Mouse (Mus musculus) midbrain, embryonic 12.5 days (tissue): ENCODE results near the gene Galntl6. TPM values are rescaled to one million over a fixed set of nuclear protein-coding genes. Genes with fewer than 3 reads are reported as not detected.

Experiments
- ATAC-seq: fragments of 200-750 bp; cut with Nextera tagmentation; 2 replicates; pipeline ENCODE4 v1.8.0; 2017; ENCODE audit warnings: low read depth, moderate TSS enrichment, moderate library complexity; ENCODE audit not compliant: low FRiP score
- H3K27ac ChIP-seq: fragments of 300-500 bp; sonication (generic); replicated peaks from 2 replicates; pipeline ENCODE4 v1.5.1; 2016; ENCODE audit warnings: mild to moderate bottlenecking
- H3K27me3 ChIP-seq: fragments of 300-500 bp; sonication (generic); 2 replicates; pipeline ENCODE4 v1.6.1; 2016; ENCODE audit warnings: mild to moderate bottlenecking
- H3K36me3 ChIP-seq: fragments of 300-500 bp; sonication (generic); 2 replicates; pipeline ENCODE4 v1.6.1; 2016
- H3K4me1 ChIP-seq: fragments of 300-500 bp; sonication (generic); 2 replicates; pipeline ENCODE4 v1.6.1; 2016
- H3K4me2 ChIP-seq: fragments of 300-500 bp; sonication (generic); replicated peaks from 2 replicates; pipeline ENCODE4 v1.6.1; 2016; ENCODE audit warnings: mild to moderate bottlenecking, moderate library complexity
- H3K4me3 ChIP-seq: fragments of 300-500 bp; sonication (generic); 2 replicates; pipeline ENCODE4 v1.5.1; 2016; ENCODE audit warnings: mild to moderate bottlenecking
- H3K9ac ChIP-seq: fragments of 300-500 bp; sonication (generic); replicated peaks from 2 replicates; pipeline ENCODE4 v1.6.1; 2016; ENCODE audit warnings: mild to moderate bottlenecking, moderate library complexity
- H3K9me3 ChIP-seq: fragments of 300-500 bp; sonication (generic); 2 replicates; pipeline ENCODE4 v1.6.1; 2016; ENCODE audit warnings: mild to moderate bottlenecking
- WGBS: fragments of 180-500 bp; shearing (Covaris S2); methylation state at CpG from one replicate; pipeline ENCODE4 v1.1.7; 2016; 5-methylcytosine and 5-hydroxymethylcytosine counted together
- polyA plus RNA-seq: library from polyadenylated mRNA; unstranded; fragments of >200 nt; fragmentation: Nextera tagmentation; extraction: Ambion mirVana; gene quantifications from 2 replicates; pipeline ENCODE4 v1.2.1, GENCODE M21; 2016

Galntl6 gene
- polyA plus RNA-seq, 1 experiment from 2014 or later = 2.7 TPM

DNA sequence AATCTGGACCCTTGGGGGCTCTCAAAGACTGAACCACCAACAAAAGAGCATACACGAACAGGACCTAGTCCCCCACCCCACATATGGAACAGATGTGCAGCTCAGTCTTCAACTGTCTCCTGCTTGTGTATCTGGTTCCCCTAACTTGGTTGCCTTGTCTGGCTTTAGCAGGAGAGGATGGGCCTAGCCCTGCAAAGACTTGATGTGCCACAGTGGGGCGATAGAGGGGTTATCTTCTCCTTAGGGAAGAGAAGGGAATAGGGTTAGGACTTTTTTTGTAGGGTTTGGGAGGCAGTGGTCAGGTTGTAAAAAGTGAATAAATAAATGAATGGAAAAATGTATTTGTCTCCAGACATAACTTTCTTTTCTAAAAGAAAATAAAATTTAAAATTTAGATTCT, 678.2 kb downstream of the Galntl6 start:
- H3K4me1 ChIP-seq = no peaks in the 10 kb centered on the region
- no peak overlapping the region for H3K4me2 ChIP-seq
- H3K27me3 ChIP-seq = no peaks in the 10 kb centered on the region
- ATAC-seq = peak; percentile 30; the same call in 1 of the 2 replicates
- WGBS = 24% methylated on average over 2 of the region's 2 CpGs
- H3K27ac ChIP-seq = no peak overlapping the region
- no peak overlapping the region for H3K9ac ChIP-seq
- H3K36me3 ChIP-seq = no peaks in the 10 kb centered on the region
- H3K4me3 ChIP-seq = no peak overlapping the region
- no peaks in the 10 kb centered on the region for H3K9me3 ChIP-seq

DNA sequence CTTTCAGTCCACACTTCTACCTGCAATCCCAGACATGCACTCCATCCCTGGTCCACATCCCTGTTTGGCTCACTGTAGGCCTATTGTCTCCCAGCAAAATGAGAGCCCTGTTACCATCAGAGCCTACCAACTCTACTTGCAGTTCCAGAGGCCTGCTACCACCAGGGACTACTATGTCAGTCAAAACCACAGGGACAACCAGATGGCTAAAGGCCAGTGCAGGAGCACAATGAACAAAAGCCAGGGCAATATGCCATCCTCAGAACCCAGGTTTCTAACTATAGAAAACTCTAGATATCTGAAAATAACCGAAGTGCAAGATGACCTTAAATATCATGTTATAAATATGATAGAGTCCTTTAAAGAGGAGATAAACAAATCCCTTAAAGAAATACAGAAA, 683.7 kb downstream of the Galntl6 start:
- ATAC-seq = no peak; the same call in 1 of the 2 replicates
- Histone ChIP-seq H3K9me3 (no peaks in the 10 kb centered on the region), H3K27me3 (no peaks in the 10 kb centered on the region), H3K4me2 (no peak overlapping the region), H3K9ac (no peak overlapping the region), H3K27ac (no peak overlapping the region), H3K4me3 (no peak overlapping the region), H3K36me3 (no peaks in the 10 kb centered on the region), H3K4me1 (no peaks in the 10 kb centered on the region)
- WGBS = 76% methylated on average over 1 of the region's 1 CpGs

DNA sequence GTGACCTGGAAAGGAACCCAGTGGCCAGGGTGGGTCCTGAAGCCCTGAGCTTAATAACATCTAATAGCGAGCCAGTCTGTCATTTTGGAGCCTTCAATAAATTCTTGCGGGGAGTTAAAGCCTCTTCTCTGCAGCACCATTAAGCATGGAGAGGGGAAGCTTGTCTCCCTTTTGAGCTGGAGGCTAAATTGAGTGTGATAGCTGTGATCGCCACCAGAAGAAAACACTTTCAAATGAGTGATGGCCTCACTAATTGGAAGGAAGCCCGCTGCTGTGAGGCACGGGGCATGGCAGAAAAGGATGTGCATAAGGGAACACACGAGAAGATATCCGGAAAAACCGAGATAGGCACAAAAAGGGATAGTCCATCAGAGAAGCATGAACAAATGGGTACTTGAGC, 694.6 kb downstream of the Galntl6 start:
- Histone ChIP-seq H3K9me3 (no peaks in the 10 kb centered on the region), H3K4me2 (no peak overlapping the region), H3K9ac (no peak overlapping the region), H3K4me3 (no peak overlapping the region), H3K27me3 (no peaks in the 10 kb centered on the region), H3K27ac (no peak overlapping the region), H3K36me3 (no peaks in the 10 kb centered on the region), H3K4me1 (no peaks in the 10 kb centered on the region)
- WGBS = 85% methylated on average over 8 of the region's 8 CpGs
- no peak for ATAC-seq

DNA sequence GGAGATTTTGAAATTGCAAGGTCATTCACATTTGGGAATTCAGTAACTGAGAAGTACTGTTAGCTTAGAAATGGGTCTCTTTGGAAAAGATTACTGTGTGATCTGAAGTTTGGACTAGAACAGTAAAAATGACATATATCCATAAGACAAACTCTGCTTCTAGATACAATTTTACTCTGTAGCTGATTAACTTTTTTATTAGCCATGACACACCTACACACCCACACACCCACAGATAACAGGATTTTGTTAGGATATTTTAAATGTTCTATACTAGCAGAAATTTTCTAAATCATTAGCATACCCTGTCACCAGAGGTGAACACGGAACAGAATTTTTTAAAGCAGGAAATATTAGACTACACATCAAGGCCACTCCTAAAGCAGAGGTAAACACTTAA, 722.7 kb downstream of the Galntl6 start:
- Histone ChIP-seq H3K27ac (no peak overlapping the region), H3K9ac (no peak overlapping the region), H3K27me3 (no peaks in the 10 kb centered on the region), H3K4me2 (no peak overlapping the region), H3K36me3 (no peaks in the 10 kb centered on the region), H3K4me1 (no peaks in the 10 kb centered on the region), H3K9me3 (no peaks in the 10 kb centered on the region), H3K4me3 (no peak overlapping the region)
- WGBS = 82% methylated on average over 1 of the region's 1 CpGs
- ATAC-seq = no peak

DNA sequence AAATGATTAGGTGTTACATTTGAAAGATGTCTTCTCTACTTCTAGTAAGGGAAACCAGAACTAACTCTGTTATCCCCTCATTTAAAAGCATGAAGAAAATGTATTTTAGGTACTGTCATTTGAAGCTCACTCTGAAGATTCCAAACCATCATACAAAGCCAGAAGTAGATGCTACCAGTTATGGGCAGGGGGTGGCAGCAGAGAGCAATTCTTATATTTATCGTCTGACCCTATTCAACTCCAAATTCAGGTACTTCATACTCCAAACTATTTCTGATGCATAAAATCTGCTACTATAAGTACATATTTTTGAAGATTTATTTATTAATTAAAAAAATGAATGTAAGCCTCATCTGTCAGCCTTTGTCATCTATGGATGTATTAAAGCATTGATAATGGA, 765.5 kb downstream of the Galntl6 start:
- no peak overlapping the region for H3K4me2 ChIP-seq
- 33% methylated on average over 1 of the region's 1 CpGs for WGBS
- H3K27ac ChIP-seq = no peak overlapping the region
- no peaks in the 10 kb centered on the region for H3K4me1 ChIP-seq
- no peaks in the 10 kb centered on the region for H3K27me3 ChIP-seq
- no peak overlapping the region for H3K4me3 ChIP-seq
- no peaks in the 10 kb centered on the region for H3K9me3 ChIP-seq
- H3K36me3 ChIP-seq = no peaks in the 10 kb centered on the region
- no peak; the same call in 1 of the 2 replicates for ATAC-seq
- no peak overlapping the region for H3K9ac ChIP-seq

DNA sequence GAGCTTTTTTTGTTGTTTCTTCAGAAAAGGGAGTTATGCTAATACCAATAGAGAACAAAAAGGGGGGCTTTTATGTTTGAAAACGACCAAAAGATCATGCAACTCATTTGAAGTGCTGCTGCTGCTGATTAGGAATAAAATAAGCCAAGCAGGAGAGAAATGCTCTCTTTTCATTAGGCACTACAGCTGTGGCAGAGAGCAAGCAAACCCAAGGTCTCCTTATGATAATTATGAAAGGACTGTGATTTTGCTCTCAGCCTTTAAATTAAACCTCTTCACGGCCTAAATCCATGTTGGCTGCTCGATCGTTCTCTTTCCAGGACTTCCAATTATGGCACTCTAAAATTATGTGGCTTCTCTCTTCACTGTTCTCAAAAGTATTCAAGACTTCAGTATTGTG, 825.7 kb downstream of the Galntl6 start:
- no peaks in the 10 kb centered on the region for H3K36me3 ChIP-seq
- no peak overlapping the region for H3K27ac ChIP-seq
- H3K9me3 ChIP-seq = no peaks in the 10 kb centered on the region
- H3K4me3 ChIP-seq = no peak overlapping the region
- H3K4me2 ChIP-seq = no peak overlapping the region
- WGBS = 59% methylated on average over 4 of the region's 4 CpGs
- no peak for ATAC-seq
- no peaks in the 10 kb centered on the region for H3K27me3 ChIP-seq
- no peaks in the 10 kb centered on the region for H3K4me1 ChIP-seq
- no peak overlapping the region for H3K9ac ChIP-seq

DNA sequence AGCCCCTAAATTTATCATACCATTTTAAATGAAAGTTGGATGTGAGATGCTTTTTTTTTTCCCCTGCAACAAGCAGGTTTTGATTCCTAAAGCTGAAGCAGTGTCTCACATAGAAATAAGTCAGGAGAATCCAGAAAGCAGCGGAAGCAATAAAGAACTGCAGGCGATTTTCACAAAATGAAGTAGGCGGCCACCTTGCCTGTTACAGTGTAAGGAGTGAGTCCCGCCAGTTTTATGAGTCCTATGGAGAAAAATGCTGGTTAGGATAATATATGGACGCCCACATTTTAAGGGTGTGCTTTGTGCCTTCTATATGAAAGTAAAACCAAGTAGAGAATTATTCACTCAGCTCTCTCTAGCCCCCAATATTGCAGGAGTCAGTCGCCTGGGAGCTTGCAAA, 827.5 kb downstream of the Galntl6 start:
- H3K9ac ChIP-seq = no peak overlapping the region
- 86% methylated on average over 6 of the region's 6 CpGs for WGBS
- H3K9me3 ChIP-seq = no peaks in the 10 kb centered on the region
- H3K36me3 ChIP-seq = no peaks in the 10 kb centered on the region
- no peak for ATAC-seq
- H3K4me1 ChIP-seq = no peaks in the 10 kb centered on the region
- no peaks in the 10 kb centered on the region for H3K27me3 ChIP-seq
- H3K27ac ChIP-seq = no peak overlapping the region
- H3K4me2 ChIP-seq = no peak overlapping the region
- no peak overlapping the region for H3K4me3 ChIP-seq

DNA sequence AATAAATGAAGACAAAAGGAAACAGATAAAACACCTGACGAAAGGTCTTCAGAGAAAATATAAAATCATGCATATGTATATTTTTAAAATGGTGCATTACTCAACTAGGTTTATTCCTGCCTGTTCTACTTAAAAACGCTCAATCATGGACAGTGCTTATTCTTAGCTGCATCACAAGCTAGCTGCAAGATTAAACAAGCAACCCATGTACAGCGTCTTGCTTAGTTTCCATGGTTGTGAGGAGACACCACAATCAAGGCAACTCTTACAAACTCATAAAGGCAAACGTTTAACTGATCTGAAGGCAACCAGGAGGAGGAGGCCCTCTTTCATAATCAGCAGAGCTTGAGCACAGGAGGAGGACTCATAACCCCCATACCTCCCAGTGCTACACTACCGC, 830.7 kb downstream of the Galntl6 start:
- Histone ChIP-seq H3K9me3 (no peaks in the 10 kb centered on the region), H3K9ac (no peak overlapping the region), H3K4me3 (no peak overlapping the region), H3K27ac (no peak overlapping the region), H3K4me1 (no peaks in the 10 kb centered on the region), H3K27me3 (no peaks in the 10 kb centered on the region), H3K4me2 (no peak overlapping the region), H3K36me3 (no peaks in the 10 kb centered on the region)
- WGBS = 77% methylated on average over 5 of the region's 5 CpGs
- no peak for ATAC-seq

DNA sequence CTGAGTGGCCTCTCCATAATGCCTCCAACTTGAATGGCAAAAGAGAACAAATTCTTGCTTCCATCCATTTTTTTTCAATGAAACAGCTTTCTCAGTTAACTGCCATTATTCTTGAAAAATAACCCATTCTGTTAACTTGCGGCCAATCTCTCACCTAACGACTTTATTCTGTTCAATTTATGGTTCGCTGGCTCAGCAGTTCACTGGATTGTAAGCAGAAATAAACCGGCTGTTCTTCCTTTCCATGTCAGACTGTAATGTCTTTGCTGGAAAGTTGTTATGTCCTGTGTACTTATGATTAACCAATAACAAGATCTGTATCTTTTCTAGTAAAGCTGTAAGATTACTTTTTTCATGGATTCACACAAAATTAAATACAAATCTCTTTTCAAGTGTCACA, 837.8 kb downstream of the Galntl6 start:
- Histone ChIP-seq H3K27ac (no peak overlapping the region), H3K9me3 (no peaks in the 10 kb centered on the region), H3K4me3 (no peak overlapping the region), H3K27me3 (no peaks in the 10 kb centered on the region), H3K36me3 (no peaks in the 10 kb centered on the region), H3K4me2 (no peak overlapping the region), H3K4me1 (no peaks in the 10 kb centered on the region), H3K9ac (no peak overlapping the region)
- 79% methylated on average over 4 of the region's 4 CpGs for WGBS
- ATAC-seq = no peak

DNA sequence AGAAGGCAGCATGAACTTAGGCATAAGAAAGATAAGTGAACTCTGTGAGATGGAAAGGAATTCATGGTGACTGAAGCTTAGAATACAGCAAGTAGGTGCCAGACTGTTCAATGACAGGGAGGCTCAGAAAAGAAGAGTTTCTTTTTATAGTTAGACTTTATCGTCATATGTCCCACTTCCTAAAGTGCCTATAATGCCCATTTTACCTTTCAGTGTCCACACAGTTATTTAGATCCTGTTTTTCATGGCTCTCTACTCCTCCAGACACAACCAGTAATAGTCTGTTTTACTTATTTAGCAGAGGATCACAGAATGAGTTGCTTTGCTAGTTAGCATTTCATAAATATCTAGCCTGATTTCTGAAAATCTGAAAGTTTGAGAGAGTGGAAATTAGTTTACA, 838.7 kb downstream of the Galntl6 start:
- no peaks in the 10 kb centered on the region for H3K9me3 ChIP-seq
- no peak overlapping the region for H3K4me2 ChIP-seq
- H3K36me3 ChIP-seq = no peaks in the 10 kb centered on the region
- no peaks in the 10 kb centered on the region for H3K4me1 ChIP-seq
- no peak for ATAC-seq
- H3K9ac ChIP-seq = no peak overlapping the region
- H3K27ac ChIP-seq = no peak overlapping the region
- no peak overlapping the region for H3K4me3 ChIP-seq
- WGBS = 97% methylated on average over 1 of the region's 1 CpGs
- H3K27me3 ChIP-seq = no peaks in the 10 kb centered on the region

DNA sequence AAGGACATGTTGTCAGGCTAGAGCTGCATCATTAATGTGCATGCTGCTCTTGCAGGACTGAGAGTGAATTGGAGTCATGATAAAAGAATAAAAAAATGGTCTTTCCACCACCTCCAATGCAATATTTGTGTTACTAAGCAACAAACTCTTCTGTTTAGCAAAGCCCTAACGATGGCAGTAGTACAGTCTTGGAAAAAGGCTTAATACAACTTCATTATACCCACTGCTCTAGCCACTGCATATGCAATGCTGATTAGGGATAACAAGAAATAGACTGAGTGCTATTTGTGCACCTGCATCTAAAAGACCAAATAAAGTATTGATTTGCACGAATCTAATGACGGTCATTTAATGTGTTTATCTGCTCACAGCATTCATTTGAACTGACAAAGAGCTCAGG, 880.2 kb downstream of the Galntl6 start:
- Histone ChIP-seq H3K4me1 (no peaks in the 10 kb centered on the region), H3K9me3 (no peaks in the 10 kb centered on the region), H3K4me3 (no peak overlapping the region), H3K27me3 (no peaks in the 10 kb centered on the region), H3K27ac (no peak overlapping the region), H3K9ac (no peak overlapping the region), H3K4me2 (no peak overlapping the region), H3K36me3 (no peaks in the 10 kb centered on the region)
- 72% methylated on average over 3 of the region's 3 CpGs for whole genome bisulfite sequencing
- ATAC-seq = no peak

DNA sequence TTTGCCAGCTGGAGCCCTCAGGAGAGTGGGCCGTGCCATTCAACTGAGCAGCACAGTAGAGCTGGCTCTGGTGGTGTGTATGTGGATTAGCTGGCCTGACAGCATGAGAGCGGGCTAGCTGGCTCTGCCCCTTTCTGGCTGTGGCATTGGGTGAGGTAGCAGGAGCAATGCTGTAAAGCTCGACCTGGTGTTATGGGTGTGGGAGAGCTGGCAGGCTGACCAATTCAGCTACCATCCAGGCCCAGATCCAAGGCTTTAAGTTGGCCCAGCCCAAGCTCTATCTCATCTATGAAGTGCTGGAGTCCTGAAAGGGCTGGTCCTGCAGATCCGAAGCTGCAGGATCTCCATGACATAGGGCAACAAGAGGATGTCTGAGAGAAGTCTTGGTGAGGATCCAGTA, 886.9 kb downstream of the Galntl6 start:
- WGBS = 88% methylated on average over 4 of the region's 4 CpGs
- ATAC-seq = no peak
- no peaks in the 10 kb centered on the region for H3K36me3 ChIP-seq
- H3K4me3 ChIP-seq = no peak overlapping the region
- H3K9me3 ChIP-seq = no peaks in the 10 kb centered on the region
- H3K4me1 ChIP-seq = no peaks in the 10 kb centered on the region
- H3K9ac ChIP-seq = no peak overlapping the region
- no peak overlapping the region for H3K27ac ChIP-seq
- H3K27me3 ChIP-seq = no peaks in the 10 kb centered on the region
- H3K4me2 ChIP-seq = no peak overlapping the region

DNA sequence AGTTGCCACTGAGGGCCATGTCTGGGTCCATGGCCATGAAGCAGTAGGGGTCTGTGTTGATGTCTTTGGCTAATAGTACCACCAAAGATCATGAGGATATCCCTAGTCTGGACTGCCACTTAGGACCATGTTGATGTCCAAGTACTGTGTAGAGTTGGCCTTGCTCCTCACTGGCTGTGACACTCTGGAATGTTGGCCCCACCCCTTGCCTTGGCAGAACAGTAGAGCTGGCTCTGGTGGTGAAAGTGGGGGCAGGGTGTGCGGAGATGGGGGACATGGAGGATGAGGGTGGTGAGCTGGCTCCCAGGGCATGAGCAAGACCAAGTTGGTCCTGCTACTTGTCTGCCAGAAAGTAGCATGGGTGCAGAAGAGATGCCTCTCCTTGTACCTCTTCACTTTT, 887.3 kb downstream of the Galntl6 start:
- no peak overlapping the region for H3K4me3 ChIP-seq
- H3K36me3 ChIP-seq = no peaks in the 10 kb centered on the region
- ATAC-seq = no peak

More for the DNA sequence above, 887.3 kb downstream of the Galntl6 start:
- Histone ChIP-seq H3K27ac (no peak overlapping the region), H3K4me2 (no peak overlapping the region), H3K4me1 (no peaks in the 10 kb centered on the region), H3K9me3 (no peaks in the 10 kb centered on the region), H3K27me3 (no peaks in the 10 kb centered on the region), H3K9ac (no peak overlapping the region)
- WGBS = 88% methylated on average over 1 of the region's 1 CpGs
